Mouse (Mus musculus) 416B (cell line): ENCODE data around the gene Xxylt1.

ENCODE experiments used
- DNase-seq: peaks from one replicate; pipeline ENCODE4 v3.0.0; 2011; ENCODE audit warnings: low read depth

Gene Xxylt1

DNA sequence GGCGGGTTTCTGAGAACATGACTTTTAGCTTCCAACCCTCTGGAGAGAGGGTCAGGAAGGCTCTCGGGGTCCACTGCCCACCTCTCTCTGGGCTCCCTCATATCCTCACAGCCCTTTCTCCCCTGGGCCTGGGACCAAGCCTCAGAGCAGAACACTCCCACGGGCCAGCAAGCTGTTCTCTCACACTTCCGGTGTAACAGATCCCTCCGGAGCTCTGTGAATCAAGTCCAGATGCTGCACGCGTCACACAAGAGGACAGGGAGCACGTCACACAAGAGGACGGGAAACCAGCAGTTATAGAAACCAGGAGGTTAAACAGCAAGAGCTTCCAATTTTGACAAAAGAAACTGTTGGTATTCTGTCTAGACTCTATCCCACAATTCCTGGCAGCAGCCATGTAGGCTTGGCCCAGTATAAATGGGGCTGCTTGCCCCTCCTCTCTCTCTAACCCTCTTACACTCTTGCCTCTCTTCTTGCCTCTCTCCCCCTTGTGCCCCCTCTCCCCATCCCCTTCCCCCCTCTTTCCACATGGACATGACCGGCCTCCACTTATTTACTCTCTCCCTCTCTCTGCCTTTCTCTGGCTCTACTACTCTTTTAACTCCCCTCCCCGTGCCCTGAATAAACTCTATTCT, 19.9 kb downstream of the Xxylt1 start:
- no peak for DNase-seq

DNA sequence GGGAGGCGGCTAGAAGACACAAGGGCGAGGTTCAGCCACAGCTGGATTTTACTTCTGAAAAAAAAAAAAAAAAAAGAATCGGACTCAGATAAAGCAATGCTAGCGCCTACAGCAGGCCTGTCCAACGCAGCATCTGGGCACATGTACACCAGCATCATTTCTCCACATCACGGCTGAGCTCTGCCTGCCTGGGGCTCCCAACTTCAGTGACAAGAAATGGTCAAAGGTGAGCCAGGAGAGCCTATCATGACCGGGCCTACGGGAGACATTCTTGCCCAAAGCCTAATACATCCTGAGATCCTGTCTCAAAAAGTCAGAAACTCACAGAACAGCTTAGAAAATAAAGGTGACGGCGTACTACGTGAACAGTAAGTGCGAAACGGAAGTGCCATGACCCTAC, 20.5 kb downstream of the Xxylt1 start:
- DNase-seq = no peak

DNA sequence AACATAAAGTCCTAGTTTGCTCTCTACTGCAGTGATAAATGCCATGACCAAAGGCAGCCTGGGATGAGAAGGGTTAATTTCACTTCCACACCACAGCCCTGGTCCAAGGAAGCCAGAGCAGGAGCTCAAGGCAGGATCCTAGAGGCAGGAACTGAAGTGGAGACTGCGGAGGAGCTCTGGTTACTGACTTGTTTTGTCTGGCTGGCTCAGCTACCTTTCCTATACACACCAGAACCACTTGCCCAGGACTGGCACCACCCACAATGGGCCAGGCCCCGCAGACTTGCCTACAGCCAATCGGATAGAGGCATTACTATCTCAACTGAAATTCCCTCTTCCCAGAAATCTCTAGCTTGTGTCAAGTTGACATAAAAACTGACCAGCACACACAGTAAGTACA, 21.0 kb downstream of the Xxylt1 start:
- DNase-seq = no peak

DNA sequence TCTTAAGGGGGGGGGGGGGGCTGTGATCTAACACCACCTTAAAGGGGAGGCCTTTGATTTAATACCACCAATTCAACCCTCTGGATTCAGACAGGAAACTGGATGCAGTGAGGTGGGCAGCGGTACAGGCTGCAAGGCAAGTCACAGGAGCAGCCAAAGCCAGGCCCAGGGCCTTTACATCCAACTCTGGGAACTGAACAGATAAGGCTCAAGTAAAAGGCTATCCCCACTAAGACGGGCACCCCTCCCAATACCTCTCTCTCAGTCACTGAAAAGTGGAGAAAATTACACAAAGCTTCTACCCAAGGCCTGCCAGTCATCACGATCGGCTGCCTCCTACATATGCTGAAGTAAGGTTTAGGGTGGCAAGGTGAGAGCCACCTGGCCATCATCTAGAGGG, 21.5 kb downstream of the Xxylt1 start:
- DNase-seq = no peak

- DNase-seq = no peak
Observed at GRCm38 (mm10) chr16:31052812-31053211, 28.4 kb downstream of the Xxylt1 start.

GRCm38 (mm10) chr16:31052177-31052726, 29.0 kb downstream of the Xxylt1 start:
- peak; percentile 21 for DNase-seq

DNA sequence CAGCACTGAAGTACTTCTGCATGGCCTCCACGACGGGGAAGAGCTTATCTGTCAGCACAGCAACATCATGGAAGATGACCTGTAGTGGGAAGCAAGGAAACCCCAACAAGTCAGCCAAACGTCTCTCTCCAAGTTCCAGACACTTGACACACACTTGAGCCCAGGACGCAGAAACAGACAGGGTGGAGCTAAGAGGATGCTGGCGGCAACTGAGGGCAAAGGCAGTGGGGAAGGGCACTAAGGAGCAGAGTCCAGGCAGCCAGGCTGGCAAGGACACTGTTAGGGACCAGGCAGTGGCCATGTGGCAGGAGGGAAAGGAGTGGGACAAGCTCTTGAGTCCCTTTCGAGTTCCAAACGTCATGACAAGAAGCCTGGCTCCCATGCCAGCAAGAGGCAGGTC, 30.5 kb downstream of the Xxylt1 start:
- no peak for DNase-seq

DNA sequence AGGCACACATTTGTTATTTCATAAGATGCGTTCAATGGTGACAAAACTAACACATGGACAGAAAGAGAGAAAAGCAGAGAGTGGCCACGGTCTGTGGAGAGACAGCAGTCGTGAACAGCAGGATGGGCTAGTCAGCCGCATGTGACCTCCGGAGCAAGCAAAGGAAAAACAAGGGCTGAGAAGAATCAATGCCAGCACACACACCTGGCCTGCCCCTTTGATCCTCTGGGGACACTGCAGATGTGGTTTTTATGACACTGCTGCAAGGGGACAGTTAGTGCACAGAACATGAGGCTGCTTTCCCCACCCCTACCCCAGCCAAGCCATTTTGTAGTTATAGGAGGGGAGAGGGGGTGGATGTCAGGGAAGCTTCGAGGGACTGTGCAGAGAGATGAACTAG, 33.0 kb downstream of the Xxylt1 start:
- no peak for DNase-seq

- DNase-seq = no peak
Observed at GRCm38 (mm10) chr16:31047186-31047898, 33.9 kb downstream of the Xxylt1 start.

GRCm38 (mm10) chr16:31046217-31046659, 35.0 kb downstream of the Xxylt1 start:
- DNase-seq = peak; percentile 66

DNA sequence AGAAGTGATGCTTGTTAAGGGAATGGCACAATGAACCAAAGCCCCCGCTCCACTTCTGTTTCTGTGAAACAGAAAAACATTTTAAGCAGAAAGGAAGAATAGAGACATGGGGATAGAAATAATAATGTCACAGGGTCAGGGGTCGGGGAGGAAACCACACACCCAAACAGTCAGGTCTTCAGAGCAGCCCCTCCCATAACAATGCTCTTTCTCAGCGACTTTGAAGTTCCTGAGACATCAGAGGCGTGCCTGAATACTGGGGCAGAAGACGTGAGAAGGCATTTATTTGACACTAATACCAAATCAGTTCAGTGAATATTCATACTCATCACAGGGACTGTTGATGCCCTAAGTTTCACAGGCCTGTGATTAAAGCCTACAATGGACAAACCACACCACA, 36.0 kb downstream of the Xxylt1 start:
- no peak for DNase-seq

- no peak for DNase-seq
Observed at GRCm38 (mm10) chr16:31043136-31043535, 38.1 kb downstream of the Xxylt1 start.

- DNase-seq = no peak
Observed at GRCm38 (mm10) chr16:31041566-31041965, 39.7 kb downstream of the Xxylt1 start.

GRCm38 (mm10) chr16:31039803-31040459, 41.3 kb downstream of the Xxylt1 start:
- no peak for DNase-seq

GRCm38 (mm10) chr16:31037431-31037830, 43.8 kb downstream of the Xxylt1 start:
- no peak for DNase-seq

- DNase-seq = peak; percentile 41
Observed at GRCm38 (mm10) chr16:31035651-31036245, 45.5 kb downstream of the Xxylt1 start.

- peak; percentile 76 for DNase-seq
Observed at GRCm38 (mm10) chr16:31035235-31035634, 46.0 kb downstream of the Xxylt1 start.

DNA sequence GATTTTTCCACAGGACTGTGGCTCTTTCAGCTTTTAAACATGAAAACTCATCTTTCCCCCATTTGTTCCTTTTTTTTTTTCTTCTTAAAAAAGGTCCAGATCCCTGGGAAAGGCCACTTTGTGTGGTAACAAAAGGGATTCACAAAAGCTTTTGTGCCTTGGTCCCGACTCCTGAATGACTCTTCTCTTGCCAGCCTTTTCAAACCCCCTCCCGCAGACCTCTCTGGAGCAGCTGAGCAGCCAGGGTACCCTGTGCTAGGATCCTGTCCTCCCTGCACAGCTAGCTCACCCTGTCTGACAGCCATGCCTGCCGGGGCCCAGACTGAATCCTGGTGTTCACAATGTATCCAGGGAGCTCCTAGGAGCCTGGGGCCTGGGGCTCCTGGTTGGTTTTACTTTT, 47.2 kb downstream of the Xxylt1 start:
- DNase-seq = no peak

DNA sequence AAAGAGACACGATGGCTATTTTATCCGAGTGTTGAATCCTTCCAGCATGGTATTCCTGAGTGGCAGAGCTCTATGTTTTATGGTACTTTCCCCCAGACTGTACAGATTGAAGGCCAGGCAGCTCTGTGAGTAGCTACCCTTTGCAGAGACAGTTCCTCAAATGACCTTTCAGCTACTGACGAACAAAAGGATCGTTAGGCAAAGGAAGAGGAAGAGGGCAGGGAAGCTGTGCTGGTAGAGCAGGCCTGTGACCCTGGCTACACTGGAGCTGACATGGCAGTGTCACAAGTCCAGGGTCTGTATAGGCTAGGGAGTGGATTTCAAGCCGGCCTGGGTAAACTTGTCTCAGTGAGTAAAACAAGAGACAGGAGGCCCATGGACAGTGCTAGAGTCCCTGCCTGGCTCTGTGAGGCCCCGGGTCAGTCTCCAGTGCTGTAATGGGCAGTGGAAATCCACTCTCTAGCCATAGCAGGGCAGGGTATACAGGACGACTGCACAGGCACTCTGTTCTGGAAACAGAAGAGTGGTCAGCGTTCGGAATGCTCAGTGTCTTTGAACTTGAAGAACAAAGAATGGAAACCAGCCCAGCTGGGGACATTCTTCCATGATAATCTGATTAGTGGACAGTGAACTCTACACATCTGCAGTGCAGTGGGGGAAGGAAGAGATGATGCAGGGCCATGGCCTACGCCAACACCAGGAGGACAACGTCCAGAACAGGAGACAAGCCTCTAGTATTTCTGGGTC, 51.3 kb downstream of the Xxylt1 start:
- peak; percentile 39 for DNase-seq

GRCm38 (mm10) chr16:31027675-31028074, 53.6 kb downstream of the Xxylt1 start:
- DNase-seq = no peak

DNA sequence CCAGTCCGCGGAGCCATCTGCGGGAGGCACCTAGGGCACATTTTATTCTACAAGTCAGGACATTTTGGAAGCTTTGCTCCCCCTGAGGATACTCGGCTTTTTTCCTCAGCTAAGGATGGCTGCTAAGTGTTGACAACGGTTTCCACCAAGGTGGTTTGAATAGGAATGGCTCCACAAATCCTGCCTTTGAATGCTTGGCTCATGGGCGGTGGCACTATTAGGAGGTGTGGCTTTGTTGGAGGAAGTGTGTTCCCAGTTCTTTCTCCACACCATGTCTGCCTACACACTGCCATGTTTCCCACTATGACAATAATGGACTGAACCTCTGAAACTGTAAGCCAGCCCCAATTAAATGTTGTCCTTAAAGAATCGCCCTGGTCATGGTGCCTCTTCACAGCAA, 55.7 kb downstream of the Xxylt1 start:
- no peak for DNase-seq

DNA sequence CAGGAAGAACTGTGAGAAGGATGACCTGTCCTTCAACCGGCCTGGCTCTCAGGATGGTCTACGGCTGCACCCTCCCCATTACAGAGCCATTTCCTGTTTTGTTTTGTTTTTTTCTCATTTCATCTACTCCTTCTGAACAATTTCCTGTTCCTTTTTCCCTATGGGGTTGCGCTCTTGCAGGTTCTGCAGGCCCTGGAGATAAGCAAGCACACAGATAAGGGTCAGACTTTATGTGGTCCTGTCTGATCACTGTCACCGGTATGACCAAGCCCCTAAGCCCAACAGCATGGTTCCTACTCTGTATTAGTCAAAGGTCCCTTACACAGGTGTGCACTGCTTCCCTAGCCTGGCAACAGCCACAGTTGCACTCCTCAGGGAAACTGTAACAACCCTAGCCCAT, 56.2 kb downstream of the Xxylt1 start:
- DNase-seq = peak; percentile 36
